Mouse (Mus musculus) adrenal gland, adult 2 months (tissue): ENCODE results near the gene Sestd1. TPM values are rescaled to one million over a fixed set of nuclear protein-coding genes. Genes with fewer than 3 reads are reported as not detected.

Experiments
- DNase-seq: peaks from one replicate; pipeline ENCODE4 v3.0.0; 2021
- long read RNA-seq: library from polyadenylated mRNA; stranded (forward); transcript quantifications from one replicate; pipeline ENCODE4 v2.0.0, GENCODE M21; 2021
- polyA plus RNA-seq: library from polyadenylated mRNA; depleted of rRNA; stranded (reverse); fragments of >200 nt; gene quantifications from 2 replicates; pipeline ENCODE4 v1.2.3, GENCODE M21; 2012; rRNA removed
- total RNA-seq, 2 experiments: library from RNA; stranded (reverse); gene quantifications; 2 replicates each; pipeline ENCODE4 v1.2.3; 2021

The Sestd1 gene
- 10 to 100 TPM; 15.6 to 16.4 TPM for total RNA-seq
- 1.5 and 2.7 TPM in 2 replicates for polyA plus RNA-seq
- long read RNA-seq, transcript Sestd1-201 (18 exons, 2,720 nt), result major isoform, 13 of 23 reads
- long read RNA-seq, partial matches to known transcripts, result 3 of 23 reads
- long read RNA-seq, other reads (novel, unspliced or antisense), result 7 of 23 reads

DNA sequence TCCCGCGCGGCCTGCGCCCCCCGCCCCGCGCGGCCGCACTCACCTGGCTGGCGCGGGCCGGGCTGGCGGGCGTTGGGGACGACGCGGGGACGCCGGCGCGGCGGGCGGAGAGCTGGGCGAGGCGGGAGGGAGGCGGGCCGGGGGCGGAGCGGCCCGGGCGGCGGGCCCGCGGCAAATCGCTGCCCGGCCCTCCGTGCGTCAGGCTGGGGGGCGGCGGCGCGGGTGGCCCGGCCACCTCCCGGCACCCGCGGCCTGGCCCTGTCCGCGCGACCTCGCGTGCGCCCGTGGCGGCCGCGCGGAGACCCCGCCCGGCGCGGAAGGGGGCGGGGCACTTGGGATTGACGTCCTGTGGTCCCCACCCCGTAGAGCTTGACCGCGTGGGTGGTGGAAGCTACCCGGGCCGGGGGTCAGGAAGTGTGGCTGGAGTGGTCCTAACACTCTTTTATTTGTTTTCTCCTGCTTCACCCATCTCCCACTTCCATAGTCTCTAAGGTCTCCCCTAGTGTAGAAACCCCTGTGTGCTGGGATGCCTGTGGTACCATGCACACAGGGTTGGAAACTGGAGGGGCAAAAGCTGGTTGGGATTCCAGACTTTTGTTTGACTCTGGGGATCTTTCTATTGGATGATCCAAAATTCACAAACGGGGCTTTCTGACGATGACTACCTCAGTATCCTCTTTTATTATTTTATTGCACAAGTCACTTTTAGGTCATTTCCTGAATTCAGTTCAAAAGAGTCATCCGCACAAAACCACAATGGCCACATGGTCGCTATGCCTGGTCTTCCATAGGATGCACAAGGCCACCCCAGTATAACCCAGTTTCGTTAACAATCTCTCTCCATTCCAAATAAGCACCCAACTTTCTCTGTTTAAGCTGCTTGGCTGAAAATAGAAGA is at the start of gene Sestd1:
TSS of gene Sestd1 (minus strand) at position 81 of the 898 bp plus-strand sequence.
- DNase-seq, result peak; percentile 86

DNA sequence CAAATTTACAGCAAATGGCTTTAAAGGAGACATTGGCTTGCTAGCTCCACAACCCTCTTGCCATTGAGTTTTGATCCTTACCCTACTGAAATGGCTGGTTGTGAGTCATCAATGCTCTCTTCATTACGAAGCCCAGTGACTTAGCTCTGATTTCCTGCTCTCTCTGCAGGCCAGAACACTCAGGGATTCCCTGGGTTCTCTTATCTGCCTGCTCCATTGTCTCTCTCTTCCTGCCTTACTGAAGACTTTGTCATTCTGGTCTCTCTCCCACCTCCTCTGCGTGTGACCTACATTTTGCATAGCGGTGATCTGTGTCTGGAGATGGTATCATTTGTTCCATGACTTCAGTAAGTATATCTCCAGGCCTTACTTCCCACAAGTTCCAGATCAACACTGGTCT is 46.9 kb upstream of the Sestd1 start:
- no peak for DNase-seq

DNA sequence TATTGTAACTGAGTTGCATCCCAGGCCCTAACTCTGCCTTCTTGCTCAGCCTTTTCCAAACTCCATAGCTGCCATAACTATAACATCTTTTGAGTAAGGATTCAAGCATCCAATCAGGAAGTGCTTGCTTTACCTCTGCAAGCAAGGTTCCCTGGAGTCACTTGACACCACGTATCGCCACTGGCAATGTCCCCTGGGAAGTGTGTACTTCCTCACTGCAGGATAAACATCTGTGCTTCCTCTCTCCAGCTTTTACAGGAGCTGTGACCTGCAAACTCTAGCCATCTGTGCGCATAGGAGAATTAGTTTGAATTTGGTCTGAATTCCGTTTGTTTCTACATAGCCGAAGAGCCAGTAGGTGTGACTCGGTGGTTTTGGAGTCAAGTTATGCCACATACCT is 43.3 kb upstream of the Sestd1 start:
- DNase-seq, result no peak

DNA sequence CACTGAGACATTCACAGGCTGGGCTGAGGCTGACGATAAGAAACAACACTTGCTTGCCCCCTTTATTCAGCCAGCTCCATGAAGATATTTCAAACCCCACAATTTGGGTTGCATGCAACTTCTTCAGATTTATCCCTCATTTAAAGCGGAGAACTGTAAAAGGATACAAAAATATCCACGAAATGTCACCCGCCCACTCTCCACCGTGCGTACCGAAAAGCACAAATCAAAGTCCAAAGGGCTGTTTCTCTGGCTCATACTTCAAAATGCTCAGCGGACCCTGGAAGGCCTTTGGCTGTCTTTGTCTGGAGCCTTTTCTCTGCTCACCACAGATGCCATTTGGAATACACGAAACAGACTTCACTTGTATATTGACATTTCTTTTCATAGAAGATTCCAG is 42.8 kb upstream of the Sestd1 start:
- no peak for DNase-seq

DNA sequence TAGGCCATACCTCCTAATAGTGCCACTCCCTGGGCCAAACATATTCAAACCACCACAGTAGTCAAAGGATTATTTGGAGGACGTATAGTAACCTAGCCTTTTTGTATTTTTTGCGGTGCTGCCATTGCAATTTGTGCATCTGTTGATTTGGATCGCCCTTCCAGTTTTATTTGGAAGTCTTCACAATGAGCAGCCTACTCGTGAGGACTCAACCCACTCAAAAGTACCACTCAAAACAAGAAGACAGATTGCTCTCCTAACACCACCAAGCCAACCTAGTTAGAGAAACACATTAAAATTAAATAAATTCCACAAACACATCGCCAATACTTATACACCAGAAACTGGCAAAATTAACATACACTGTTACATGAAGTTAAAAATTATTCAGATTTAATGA is 38.8 kb upstream of the Sestd1 start:
- no peak for DNase-seq

DNA sequence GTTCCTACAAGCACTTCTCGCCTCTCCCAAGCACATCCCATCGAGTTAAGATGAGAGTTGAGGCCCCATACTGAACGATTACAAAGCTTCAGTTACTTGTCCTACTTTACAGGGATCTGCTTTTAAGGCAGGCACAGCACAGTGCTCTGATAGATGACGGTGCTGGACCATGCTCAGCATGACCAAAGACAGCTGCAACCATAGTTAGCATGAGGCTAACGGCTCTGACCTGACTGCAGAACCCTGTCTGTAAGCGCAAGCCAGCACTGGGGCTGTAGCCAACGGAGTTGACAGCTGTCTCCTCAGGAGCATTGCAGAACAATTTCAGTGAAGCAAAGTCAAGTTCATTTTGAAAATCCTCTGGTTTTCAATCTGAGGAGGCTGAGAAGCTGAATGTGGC is 36.6 kb upstream of the Sestd1 start:
- no peak for DNase-seq

DNA sequence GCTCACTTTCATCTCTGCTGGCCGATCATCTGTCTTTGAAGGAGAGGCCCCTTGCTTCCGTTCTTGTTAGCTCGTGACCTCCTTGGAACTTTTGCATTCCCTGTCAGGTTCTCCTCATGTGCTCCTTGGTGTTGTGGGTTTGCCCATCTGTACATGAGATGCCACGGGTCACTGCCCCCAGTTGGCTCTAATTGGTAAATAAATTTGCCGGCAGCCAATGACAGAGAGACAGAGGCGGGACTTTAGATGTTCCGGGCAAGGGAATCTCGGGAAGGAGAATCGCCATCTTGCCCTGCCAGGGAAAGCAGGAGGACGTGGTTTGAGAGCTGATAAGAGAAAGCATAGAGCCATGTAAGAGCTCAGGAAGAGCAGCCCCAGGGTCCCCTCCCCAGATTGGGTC is 33.5 kb upstream of the Sestd1 start:
- no peak for DNase-seq

DNA sequence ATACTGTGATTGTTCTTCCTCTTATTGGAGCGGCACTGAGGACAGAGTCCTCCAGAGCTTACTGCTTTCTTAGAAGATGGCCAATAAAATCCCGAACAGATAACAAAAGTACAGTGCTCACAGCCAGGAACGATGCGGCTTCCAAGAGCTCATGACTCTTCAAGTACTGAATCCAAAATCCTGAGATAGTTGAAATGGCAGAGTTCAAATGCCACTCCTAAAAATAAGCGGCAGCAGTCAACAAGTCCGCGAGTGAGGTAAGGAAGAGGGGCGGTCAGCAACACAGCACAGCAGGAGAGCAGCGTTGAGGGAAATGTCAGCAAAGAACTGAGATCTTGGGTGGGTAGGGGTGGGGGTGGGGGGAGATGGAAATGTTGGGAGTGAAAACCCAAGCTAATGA is 32.2 kb upstream of the Sestd1 start:
- DNase-seq, result no peak

DNA sequence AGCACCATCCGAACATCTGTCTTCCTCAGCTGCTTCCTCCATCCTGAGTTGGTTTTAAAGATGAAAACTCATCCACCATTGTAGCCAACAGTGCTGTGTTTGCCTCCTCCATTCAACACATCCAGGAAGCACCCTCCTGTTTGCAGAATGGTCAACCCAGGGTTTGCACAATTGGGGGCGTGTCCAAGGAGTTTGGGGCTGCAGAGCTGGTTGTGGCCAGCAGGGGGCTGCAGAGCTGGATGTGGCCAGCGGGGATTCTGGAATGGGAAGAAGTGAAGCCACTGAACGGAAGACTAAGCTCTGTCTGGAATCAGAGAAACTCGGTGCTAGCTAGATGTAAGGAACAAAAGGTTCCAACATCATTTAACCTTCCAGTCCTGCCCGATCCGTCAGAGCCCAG is 28.9 kb upstream of the Sestd1 start:
- peak; percentile 79 for DNase-seq

DNA sequence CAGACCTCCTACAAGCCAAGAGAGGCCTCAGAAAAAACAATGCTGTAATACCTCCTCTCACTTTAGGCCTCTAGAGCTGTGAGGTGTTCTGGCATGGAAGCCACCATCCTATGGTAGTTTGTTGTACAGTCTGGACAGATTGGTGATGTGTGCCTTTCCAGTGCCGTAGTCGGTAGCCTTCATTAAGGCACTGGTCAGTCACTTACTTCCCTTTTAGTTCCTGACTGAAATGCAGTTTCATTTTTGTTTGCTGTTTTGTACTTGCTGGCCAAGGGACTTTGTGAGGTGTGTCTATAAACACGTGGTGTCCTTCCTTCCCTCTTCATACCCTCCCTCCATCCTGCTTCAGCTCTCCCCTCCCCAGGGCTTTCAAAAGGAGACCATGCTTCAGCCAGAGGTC is 24.1 kb upstream of the Sestd1 start:
- no peak for DNase-seq

DNA sequence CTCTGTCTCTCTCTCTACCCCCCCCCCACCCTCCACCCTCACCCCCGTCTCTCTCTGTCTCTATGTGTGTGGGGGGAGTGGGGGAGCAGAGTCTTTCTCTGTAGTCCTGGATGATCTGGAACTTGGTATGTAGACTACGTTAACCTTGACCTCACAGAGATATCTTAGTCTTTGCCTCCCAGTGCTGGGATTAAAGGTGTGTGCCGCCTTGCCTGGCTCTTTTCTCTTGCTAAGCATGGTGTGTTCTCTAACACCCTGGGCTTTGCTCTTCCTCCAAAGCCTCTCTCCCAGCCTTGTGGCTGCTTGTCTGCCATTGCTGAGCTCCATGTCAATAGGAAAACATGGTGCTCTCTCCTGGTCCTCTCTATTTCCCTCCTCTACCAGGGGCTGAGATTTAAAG is 23.3 kb upstream of the Sestd1 start:
- no peak for DNase-seq

DNA sequence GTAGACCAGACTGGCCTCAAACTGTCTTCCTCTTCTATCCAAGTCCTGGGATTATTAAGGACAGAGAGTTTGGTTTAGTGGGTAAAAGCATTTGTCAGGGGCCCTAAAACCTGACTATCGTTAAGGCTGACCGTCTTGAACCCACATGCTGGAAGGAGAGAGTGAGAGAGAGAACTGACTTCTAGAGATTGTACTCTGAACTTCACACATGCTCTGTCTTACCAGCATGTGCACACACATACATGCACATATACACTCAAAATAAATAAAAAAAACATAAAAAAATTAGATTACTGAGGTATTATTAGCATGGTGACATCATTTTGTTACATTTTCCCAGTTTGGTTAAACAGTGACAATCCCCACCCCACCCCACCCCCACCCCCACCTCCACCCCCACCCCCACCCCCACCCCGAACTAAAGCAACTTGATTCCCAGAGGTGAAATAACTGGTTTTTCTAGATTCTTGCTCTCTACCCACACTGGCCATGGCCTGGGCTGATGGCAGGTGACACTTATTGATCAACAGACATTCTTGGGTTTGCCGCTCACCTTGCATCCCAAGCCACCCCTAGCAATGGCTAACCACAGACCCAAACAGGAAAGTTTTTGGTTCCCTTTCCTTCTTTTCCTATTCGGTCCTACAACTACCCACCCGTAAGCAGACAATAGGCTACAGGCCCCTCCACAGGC is 22.4 kb upstream of the Sestd1 start:
- DNase-seq, result no peak

DNA sequence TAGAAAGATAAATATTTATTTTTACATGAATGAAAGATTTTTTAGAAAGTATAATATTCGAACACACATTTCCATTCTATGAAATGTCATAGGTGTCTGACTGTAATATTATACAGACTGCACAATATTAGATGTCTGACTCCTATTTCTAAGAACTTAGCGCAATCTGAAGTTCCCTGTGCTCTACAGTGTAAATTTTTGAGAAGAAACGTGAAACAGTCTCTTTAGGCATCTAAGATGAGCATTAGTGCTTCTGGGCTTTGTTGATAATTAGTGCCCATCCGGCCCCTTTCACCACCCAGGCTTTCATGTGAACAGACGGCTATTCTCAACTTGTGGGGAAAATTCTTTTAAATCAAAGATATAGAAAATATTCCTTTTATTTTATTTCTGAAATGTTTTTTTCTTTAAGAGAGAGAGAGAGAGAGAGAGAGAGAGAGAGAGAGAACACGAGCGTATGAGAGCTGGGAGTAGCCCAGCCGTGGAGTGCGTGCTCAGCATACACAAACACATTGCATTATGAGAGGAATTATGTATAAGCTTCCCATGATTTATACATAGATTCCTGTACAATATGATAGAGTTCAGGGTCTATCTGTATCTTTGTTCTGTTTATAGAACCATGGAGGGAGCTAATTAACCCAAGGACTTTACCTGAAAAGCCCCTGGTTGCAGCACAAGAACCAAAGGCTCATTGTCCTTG is 21.4 kb upstream of the Sestd1 start:
- no peak for DNase-seq

DNA sequence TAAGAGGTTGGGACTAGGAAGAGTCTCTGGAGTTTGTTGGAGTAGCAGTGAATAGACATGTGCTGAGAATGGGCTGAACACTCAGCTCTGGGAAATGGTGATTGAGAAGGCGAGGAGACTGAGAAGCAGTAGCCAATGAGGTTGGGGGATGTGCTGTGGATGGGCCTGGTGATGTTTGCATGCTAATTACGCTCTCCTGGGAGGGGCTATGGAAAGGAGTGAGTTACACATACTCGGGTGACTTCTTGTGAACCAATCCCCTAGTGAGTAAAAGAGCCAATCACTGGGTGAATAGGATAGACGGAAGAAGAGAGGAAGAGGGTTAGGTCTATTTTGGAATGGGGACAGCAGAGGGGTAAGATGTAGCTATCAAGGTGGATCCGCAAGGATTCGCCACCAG is 9.3 kb upstream of the Sestd1 start:
- DNase-seq, result no peak

DNA sequence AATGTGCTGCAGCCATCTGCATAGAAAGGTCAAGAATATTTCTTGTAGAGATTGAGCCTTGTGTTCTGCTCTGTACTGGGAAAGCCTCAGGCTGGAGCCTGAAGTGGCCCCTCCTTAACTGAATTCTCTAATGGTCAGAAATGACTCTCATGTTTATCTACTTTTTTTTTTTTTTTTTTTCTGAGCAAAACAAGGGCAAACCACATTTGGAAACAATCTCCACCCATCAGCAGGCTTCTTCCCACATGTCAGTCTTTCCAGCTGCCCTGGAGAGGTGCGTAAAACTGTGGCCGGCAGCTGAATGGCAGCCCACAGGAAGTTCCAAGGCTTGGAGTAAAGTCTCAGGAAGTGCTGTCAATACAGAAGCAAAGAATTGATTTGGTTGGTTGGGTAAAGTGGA is 6.4 kb upstream of the Sestd1 start:
- no peak for DNase-seq

DNA sequence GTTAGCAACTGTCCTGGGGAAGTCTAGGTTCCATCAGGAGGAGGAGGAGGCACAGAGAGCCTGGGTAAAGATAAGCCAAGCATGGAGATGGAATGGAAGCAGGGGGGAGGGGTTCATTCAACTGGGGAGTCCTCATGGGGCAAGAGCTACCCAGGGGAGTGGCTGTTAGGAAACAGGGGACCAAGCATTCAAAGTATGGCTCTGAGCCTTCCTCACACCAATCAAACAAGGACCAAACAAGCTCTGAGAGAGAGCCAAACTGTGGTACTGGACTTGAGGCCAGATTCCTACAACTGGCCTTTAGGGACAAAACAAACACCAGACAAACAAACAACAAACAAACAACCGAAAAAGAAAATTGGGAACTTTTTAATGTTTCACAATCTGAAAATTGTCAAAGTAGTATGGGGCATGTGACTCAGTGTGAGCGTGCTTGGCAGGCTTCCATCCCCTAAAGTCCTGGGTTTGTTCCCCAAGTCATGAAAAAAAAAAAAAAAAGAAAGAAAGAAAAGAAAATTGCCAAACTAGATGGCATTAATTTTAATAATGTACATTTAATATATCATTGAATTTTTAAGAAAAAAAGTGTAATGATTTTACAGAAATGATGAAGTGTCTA is 4.0 kb upstream of the Sestd1 start:
- peak; percentile 39 for DNase-seq

DNA sequence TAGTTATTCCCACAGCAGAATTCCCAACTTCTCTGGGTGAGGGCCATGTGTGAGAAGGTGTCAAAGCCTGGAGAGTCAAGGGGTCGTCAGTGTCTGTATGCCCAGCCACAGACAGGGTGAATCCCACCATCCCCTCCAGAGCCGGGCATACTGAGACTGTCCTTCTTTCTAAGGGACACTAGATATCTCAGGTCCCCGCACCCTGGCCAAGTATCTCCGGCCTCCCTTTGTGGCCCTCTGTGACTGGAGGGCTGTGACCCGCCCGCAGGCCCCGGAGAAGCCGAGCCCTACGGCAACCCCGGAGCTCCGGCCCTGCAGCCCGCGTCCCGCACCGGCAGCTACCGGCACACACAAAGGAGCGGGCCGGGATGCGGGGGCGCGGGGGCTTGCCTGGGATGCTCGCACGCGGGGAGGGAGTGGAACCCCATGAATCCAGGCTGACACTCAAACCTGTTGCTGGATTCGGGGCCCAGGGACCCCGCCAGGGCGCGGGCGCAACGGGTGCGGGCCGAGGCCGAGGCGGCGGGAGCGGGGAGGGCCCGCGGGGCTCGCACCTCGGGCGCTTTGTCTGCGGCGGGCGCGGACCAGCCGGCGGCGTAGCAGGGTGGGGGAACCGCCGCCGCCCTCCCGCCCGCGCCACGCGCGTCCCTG is 406 bp downstream of the Sestd1 start:
- DNase-seq, result peak; percentile 43

DNA sequence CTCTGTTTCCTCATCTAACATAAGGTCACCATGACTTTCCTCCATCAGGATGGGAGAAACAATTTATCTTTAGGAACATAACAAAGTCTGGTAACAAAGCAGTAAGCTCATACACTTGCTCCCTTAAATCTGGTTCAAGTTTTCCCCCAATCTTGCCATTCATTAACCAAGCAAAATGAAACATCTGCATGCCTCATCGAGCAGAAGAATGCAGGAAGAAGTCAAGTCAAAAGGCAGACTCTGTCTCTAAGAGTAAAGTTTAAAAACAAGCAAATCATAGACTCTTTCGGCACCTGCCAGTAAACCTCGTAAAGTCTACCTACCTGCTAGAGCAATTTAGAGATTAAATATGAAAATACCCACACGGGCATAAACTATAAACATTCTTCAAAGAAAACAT is 3.1 kb downstream of the Sestd1 start:
- no peak for DNase-seq

DNA sequence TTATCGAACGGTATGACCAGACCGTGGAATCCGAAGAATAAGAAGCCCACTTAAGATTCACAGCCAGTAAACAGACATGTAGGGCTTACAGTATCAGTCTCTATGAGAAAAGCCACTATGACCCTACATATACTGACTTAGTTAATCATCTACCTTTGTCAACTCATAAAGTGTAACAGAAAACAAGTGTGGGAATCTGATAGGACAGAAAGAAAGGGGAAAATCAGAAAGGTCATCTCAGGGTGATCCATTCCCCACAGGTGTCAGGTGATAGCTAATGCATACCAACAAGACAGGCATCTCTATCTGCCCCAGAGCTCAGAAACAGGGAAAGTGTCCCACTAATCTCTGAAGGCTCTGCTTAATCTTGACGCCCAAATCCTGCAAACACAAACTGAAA is 4.5 kb downstream of the Sestd1 start:
- DNase-seq, result no peak

DNA sequence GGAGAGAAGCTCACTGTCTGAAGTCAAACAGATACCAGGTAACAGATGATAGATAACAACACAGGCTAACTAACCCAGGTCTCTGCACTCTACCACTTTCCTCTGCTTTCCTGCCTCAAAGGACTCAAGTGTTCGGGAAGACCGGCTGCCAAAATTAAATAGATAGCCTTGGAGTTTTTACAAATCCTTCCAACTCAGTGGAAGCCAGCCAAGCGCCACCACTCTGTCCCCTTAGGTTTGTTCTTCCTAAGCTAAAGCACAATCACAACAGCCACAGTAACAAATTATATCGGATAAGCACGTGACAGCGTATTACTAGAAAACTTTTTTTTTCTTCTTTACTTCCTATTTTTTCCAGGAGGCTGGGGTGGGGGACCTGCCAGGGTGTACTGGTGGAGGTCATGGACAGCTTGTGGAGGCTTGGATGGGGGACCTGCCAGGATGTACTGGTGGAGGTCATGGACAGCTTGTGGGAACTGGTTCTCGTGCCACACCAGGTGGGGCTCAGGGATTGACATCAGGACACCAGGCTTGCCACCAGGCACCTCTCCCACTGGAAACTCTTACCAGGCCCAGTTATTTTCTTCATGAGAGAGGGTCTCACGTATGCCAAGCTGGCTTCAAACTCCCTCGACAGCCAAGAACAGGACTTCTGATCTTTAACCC is 5.3 kb downstream of the Sestd1 start:
- peak; percentile 57 for DNase-seq

DNA sequence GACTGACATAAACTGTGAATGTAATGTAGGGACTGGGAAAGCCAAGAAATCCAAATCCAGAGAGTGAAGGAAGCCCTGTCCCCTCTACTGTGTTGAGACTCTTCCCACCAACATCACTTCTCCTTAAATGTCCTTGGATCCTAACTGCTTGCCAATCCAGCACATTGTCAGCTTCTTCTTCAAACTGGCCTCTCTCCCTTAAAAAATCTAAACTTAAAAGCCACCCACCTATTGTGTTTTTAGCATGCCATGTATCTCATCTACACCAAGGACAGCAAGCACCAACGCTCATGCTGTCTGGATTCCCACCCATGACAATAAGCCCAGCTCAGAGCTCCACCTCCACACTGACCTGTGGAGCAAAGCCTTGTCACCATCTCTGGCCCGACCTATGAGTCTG is 7.4 kb downstream of the Sestd1 start:
- DNase-seq, result no peak
